In the genomic region with DNA sequence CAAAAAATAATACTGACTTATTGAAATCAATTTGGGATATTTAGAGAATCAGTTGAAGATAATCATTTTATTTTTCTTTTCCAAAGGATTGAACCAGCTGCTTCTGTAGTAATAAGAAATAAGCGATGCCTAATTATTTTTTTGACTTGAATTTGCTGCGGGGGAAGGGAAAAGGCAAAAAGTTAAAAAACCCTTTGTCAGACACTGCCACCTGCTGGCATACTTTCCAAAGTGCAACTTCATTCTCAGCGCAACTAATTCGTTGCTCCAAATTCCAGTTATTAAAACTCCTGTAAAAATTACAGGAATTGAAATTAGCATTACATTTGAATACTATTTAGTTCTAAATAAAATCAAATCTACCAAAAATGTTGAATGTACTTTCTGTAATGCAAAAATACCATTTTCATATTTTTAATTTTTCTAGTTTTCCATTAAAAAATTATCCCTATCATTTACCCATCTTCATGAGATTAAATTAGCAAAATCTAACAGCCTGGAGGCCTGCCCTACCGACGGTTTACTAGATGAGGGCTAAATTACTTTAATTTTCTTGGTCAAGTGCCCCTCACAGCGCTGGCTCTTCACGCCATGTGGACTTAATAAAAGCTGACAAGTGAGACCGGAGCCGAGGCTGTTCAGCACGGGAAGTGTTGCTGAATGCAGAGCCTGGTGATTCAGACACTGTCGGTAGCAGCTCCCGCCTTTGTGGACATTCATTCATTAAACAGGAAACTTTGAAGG, we compare ENCODE assay signal across 8 mouse cellular contexts.
DNase-seq lines count a peak whose midpoint lies in the region; ATAC-seq and TF ChIP-seq lines count a peak whose summit lies in the region.

No protein-coding gene starts in this region.

- H3K4me2 ChIP-seq in heart, embryonic 14.5 days (ENCODE audit: low read length): peak overlapping the region; percentile 40

- no peak for ATAC-seq in heart, embryonic 14.5 days (ENCODE audit: insufficient number of reproducible peaks, insufficient read depth, low FRiP score, low read depth)

- peak; percentile 64 for DNase-seq in heart, adult 11 months
- no peak for DNase-seq in heart, embryonic 10.5 days (ENCODE audit: low spot score)
- DNase-seq in MEL-GATA-1-ER (ENCODE audit: extremely low read depth, low read depth): peak; percentile 2
- DNase-seq in layer of hippocampus, adult 2 months (ENCODE audit: low spot score in 2 of 2): peak; percentile 61 to 74
- peak; percentile 74 for DNase-seq in lung, postnatal 14 days
- DNase-seq in splenic B cell, adult 2 months (ENCODE audit: low read depth, low spot score): peak; percentile 20

- no peaks in the 10 kb centered on the region for H3K4me1 ChIP-seq in heart, embryonic 10.5 days
- no peaks in the 10 kb centered on the region for H3K4me1 ChIP-seq in cortical plate, adult 2 months (ENCODE audit: control insufficient read depth, insufficient read depth, low read length)
- no peaks in the 10 kb centered on the region for H3K4me1 ChIP-seq in heart, embryonic 14.5 days (ENCODE audit: control insufficient read depth in 2 of 2, insufficient read depth in 2 of 2, low read length in 2 of 2)

- H3K9me3 ChIP-seq in heart, embryonic 10.5 days: no peaks in the 10 kb centered on the region
- H3K9me3 ChIP-seq in heart, embryonic 14.5 days (ENCODE audit: control insufficient read depth, low read length): no peaks in the 10 kb centered on the region

- H3K4me3 ChIP-seq in heart, embryonic 10.5 days: no peak overlapping the region
- no peak overlapping the region for H3K4me3 ChIP-seq in cortical plate, adult 2 months (ENCODE audit: insufficient read depth, low read length)
- no peak overlapping the region for H3K4me3 ChIP-seq in heart, embryonic 14.5 days (ENCODE audit: control insufficient read depth in 1 of 2, insufficient read depth in 1 of 2, low read depth in 1 of 2, low read length in 2 of 2)
- H3K4me3 ChIP-seq in layer of hippocampus, adult 2 months: no peak overlapping the region

- TF ChIP-seq POLR2A in cortical plate, adult 2 months (IDR thresholded peaks at IDR 0.05; ENCODE audit: extremely low read depth, insufficient read depth, low read length): no peak

- no peak overlapping the region for H3K27ac ChIP-seq in heart, embryonic 10.5 days
- no peak overlapping the region for H3K27ac ChIP-seq in cortical plate, adult 2 months (ENCODE audit: insufficient read depth, low read length)
- no peak overlapping the region for H3K27ac ChIP-seq in heart, embryonic 14.5 days (replicated peaks in 1 of 2; ENCODE audit: control insufficient read depth in 1 of 2, insufficient read depth in 1 of 2, low read depth in 2 of 2, low read length in 2 of 2)
- H3K27ac ChIP-seq in layer of hippocampus, adult 2 months: no peak overlapping the region

- H3K27me3 ChIP-seq in heart, embryonic 10.5 days (ENCODE audit: insufficient read depth, poor library complexity, severe bottlenecking): 0 out of 2 replicates have a peak, but pooled peaks cover 3% of the 10 kb centered on the region
- no peaks in the 10 kb centered on the region for H3K27me3 ChIP-seq in heart, embryonic 14.5 days (ENCODE audit: control insufficient read depth, insufficient read depth, low read length)
- H3K27me3 ChIP-seq in splenic B cell, adult 2 months (ENCODE audit: control insufficient read depth, insufficient read depth, low read length, poor library complexity, severe bottlenecking): no peaks in the 10 kb centered on the region

- H3K36me3 ChIP-seq in heart, embryonic 10.5 days: no peaks in the 10 kb centered on the region
- no peaks in the 10 kb centered on the region for H3K36me3 ChIP-seq in heart, embryonic 14.5 days (ENCODE audit: control insufficient read depth, insufficient read depth, low read length)
- H3K36me3 ChIP-seq in splenic B cell, adult 2 months (ENCODE audit: control insufficient read depth, insufficient read depth, low read length, poor library complexity, severe bottlenecking): no peaks in the 10 kb centered on the region

- 20% methylated on average over 13 of the region's 13 CpGs for WGBS in heart, embryonic 10.5 days
- 19% methylated on average over 13 of the region's 13 CpGs for WGBS in heart, embryonic 14.5 days

- H3K9ac ChIP-seq in heart, embryonic 14.5 days (ENCODE audit: low read length): no peak overlapping the region

- TF ChIP-seq CTCF in cortical plate, adult 2 months (IDR thresholded peaks at IDR 0.05; ENCODE audit: extremely low read depth, insufficient read depth, low read length): peak; percentile 64; the same call in 1 of the 2 replicates
- TF ChIP-seq CTCF in layer of hippocampus, adult 2 months (conservative IDR thresholded peaks at IDR 0.05): peak; percentile 95
